Mouse (Mus musculus) left cerebral cortex, postnatal 25 days (tissue): ENCODE measurements at regions not wholly inside any gene's neighbourhood (a gene's known extent, or its start where the extent isn't known, plus 50 kb on each side); places are given as distances from the start of the nearest gene placed in this dataset.
A peak's percentile ranks its signal among the peaks of the same experiment; 100 is the strongest.
"Not testable (repeated sequence)": the region's sequence is repeated elsewhere in the genome, so short reads cannot be mapped to it uniquely, and the experiment has no call there.

Experiments used
- DNase-seq, 2 experiments: peaks; one replicate each; pipeline ENCODE4 v3.0.0; 2022; ENCODE audit warnings: low spot score in 2 of 2, mixed read lengths in 1 of 2
- intact Hi-C: fragments of 180-260 bp; cut with DNase I; formaldehyde crosslinking; loops from one replicate; pipeline ENCODE4 v1.15.1; 2025

DNA sequence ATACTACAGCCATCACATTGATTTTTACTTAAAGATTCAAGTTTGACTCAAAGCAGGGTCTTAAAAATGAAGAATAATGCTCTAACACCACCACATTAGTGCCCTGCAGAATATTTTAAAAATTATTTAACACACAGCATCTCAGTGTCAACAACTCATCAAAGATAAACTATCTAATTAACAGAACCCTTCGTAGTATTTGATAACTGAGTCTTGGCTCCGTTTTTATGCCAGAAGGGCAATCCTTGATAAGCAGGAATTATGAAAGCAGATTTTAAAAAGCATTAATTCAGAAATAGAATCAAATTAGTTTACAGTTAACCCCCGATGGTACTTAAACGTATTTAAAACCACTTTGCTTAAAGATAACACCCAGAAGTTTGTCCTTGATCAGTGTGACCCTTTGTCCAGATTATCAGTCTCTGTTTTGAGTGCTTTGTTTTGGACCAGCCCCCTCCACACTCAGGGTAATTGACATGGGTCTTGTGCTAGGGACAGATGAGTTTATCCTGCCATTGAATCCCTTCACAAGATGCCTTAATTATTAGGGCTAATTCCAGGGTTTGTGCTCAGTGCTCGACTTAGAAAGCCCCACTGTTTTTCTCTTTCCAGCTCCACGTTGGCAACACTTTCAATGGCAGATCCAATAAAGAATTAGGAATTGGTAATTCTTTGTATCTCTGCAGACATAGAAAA is 69.4 kb upstream of the Dph6 start:
- intact Hi-C loops, result no loop called here

DNA sequence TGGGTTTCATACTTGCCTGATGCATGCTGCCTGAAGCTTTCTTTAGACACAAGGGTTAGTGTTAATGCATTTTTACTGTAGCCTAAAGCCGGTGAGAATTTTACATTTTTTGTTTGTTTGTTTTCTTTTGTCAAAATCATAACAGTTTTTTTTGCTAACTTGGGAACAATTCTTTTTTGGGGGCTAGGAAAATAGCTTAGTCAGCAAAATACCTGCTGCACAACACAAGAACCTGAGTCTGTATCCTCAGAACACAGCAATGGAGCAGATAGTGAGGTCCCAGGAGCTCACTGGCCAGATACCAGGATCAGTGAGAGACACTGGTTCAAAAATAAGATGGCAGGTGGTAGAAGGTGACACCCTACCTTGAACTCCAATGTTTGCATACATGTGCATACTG is 72.4 kb upstream of the Dph6 start:
- intact Hi-C loops, result no loop called here
- DNase-seq, result no peak

More for the DNA sequence above, 69.4 kb upstream of the Dph6 start:
- no peak for DNase-seq

DNA sequence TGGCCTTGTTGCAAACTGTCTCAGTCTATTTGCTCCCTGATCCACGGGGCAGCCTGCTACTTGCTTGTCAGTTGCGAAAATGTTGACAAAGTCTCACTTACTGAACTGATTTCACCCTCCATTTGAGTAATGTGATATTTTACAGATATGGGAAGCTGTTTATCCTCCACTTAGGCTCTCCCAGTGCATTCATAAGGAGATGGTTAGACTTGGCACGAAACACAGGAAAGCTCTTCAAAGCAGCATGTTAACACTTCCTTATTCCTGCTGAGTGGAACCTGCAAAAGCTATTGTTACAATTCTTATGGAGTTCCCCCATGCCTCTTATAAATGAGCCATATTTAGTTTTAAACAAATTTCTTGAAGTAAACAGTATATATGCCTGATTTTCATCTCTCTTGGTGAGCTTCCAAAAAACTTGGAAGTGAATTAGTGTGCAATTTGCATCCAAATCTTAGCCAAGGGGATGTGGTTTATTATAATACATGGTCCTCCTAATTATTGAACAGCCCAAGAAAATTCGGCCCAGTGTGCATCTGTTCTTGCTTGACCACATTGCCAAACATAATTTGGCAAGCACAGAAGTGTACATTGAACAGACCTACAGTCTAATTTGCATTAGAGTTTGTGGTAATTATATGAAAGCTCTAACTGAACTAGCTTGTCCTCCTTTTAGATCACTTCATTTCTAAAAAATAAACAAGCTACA is 80.3 kb upstream of the Dph6 start:
- intact Hi-C loops, result no loop called here
- no peak for DNase-seq

DNA sequence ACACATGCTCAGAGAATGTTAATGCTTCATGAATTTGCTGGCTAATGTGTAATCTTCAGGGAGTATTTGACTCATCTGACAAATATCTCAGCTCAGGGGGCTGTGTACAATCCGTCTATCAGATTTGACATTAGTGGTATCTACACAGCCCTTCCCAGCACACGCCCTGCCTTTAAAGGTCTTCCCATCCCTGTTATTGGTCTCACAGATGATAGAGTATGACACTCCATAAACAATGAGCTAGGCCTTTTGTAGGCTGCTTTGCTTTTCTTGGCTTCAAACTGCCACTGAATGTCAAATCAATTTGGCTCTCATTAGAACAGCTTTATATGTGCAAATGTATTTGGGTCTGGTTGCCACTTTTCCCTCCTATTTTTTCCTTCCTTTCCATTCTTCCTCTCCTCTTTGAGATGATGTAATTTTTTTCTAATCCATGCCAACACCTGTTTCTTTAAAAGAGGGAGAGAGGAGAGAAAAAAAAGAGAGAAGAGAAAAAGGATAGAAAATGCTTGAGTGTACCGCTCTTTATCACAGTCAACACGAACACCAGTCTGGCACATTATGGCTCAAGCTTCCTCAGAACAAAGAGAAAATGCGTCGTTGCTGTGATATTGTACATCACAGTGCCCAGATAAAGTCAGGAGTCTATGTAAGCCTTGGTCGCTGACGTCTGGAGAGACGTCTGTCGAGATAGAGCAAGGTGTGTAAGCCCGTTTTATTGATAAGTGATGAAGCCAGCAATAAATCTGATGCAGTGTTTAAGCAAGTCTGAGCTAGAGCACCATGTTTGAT is 84.9 kb upstream of the Dph6 start:
- intact Hi-C loops, result no loop called here
- no peak for DNase-seq

DNA sequence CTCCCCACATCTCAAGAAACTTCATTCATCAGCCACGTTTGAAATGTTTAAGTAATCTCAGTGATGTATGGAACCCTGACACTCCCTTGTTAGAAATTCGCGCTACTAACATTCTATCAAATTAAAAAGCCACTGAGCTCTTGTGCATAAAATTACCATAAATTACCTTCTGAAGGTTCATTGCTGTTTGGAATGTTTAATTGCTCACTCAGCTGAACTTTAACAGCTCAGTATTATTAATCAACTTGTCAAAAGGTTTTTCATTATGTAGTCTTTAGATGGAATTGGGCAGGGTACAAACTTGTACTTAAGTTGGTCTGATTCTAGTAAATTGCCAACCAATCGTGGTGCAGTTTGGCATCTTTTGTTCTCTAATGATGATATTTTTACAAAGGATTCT is 108.5 kb upstream of the Dph6 start:
- no peak for DNase-seq
- intact Hi-C loops, result no loop called here

DNA sequence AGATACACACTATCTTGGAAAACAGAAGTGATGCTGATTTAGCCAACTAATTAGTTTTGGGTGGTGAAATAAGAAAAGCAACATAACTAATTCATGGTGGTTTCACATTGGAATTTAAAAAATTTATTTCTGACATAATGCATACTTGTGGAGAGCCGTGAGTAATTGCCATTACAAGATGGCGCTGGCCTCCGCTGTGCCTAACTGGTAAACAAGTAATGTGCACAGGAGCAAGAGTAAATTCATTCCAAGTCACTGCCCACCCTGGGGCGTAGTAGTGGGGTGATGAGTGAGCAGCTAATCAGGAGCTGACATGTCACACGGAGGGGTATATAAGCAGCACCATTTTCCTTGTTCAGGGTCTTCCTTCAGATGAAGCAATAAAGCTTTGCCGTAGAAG is 119.0 kb upstream of the Dph6 start:
- intact Hi-C loops, DNase-seq: not testable (repeated sequence)

DNA sequence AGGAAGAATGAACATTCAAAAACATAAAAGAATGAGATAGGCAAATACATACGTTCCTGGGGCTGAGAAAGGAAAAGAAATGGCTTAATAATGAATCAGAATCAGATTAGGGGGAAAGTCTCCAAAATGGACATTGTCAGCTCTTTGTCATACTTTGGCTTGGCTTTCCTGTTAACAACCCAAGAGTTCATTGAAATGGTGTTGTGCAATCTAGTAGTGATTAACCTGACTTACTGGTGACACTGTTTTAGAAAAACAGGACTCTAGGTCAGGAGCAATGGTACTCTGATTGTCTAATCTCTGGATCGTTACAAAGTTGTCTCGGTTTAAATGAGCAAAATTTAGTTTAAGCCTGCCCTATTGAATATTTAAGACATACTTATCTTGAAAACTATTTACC is 119.5 kb upstream of the Dph6 start:
- DNase-seq, result no peak
- intact Hi-C loops, result no loop called here

DNA sequence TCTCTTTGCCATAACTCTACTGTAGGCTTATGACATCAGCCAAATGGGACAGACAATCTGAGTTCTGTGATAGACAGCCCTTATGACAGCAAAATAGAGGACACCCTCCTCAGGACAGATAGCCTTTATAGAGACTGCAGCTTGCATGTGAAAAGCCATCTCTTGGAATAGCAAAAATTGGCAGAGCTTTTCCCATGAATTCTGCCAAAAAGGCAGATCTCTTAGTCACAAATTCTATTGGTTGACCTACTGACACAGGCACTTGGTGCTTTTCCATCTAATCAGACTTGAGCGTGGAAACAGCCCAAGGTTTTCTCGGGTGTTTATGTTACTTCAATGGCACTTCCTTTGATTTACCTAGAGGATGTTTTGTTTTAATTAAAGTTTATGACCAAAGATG is 120.8 kb upstream of the Dph6 start:
- DNase-seq, result no peak
- intact Hi-C loops, result no loop called here

DNA sequence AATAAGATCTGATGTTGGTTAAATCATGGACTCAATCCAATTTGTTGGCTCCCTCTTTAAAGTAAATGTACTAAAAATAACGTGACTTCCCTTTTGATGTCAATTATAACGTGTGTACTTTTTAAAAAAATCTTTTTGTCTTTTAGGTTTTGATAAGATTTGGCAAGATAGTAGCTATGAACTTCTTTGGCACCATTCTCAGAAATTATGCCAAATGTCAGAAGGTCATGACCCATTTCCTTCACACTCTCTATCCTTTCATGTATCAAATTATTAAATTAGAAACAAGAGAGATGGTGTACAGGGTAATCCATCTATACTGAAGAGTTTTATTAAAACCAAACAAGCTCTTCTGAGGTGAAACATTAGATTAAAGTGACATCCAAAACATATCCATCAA is 121.4 kb upstream of the Dph6 start:
- no peak for DNase-seq
- intact Hi-C loops, result no loop called here

DNA sequence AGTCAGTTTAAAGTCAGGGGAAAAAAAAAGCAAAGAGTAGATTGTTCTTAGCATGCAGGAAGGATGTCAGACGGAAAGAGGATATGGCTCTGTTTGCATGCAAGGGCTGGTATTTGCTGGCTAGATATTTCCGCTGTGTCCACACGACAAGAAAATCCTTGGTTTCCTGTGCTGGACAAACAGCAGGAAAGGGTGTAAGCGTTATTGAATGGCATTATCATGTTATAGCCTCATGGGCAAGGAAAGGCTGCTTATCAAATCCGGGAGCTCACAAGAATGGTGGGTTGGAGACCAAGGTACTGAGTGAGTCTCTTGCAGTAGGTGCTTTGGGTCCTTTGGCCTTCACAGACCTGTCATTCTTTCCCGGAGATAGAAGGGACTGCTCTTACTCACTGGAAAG is 127.7 kb upstream of the Dph6 start:
- intact Hi-C loops, result no loop called here
- DNase-seq, result no peak

DNA sequence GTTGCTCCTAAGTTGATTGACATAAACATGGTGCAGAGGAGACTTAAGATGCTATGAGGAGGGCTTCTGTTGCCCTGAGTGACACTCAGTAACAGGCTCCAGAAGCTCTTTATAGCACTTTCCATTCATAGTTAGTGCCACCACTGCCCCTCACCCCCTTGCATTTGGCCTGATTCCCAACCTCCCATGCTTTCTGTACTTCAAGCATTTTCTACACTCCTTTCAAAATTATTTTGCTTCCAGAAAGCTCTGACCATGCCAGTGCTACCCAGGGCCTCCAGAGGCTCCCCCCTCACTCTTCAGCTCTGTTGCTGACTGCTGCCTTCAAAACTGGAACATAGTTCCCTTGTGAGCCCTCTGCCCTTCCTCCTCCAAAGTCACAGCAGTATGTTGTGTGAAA is 129.4 kb upstream of the Dph6 start:
- intact Hi-C loops, result no loop called here
- DNase-seq, result no peak

DNA sequence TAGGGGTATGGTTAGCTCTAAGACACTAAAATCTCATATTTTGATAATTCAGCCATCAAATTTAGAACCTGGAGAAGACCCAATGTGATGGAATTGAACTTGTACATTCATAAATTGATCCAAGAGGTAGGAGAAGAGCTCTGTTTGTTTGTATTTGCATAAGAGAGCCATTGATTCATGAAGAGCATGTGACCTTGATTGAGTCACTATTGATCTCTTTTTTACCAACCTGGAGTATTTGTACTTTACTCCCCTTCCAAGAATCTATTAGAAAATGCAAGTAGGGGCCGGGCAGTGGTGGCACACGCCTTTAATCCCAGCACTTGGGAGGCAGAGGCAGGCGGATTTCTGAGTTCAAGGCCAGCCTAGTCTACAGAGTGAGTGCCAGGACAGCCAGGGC is 133.5 kb upstream of the Dph6 start:
- DNase-seq, result no peak
- intact Hi-C loops, result no loop called here

DNA sequence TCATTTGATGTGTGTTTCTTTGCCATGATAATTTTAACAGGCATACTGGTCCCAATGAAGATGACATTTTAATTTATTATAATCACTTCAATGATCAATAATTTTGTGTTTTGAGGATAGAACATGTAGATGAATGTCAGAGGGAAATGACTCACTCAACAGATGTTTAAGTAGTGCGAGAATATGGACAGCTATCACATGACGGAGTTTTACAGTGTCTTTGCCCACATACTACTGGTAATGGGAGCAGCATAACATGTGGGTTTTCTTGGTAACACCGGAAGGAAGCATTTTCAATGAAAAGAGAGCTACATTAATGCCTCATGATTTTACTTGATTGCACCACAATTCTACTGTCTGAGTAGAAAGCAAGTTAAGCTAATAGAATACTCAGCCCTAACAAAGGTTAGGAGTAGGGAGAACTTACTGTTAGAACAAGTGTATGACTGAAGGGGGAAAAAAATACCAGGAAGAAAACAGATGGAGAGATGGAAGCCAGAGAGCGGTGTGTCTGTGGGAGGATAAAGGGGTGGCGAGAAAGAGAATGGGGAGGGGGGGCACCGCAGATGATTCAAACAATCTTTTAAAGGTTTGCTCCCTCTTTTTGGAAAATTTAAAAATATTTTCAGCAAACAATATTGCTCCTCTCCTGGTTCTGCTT is 142.0 kb upstream of the Dph6 start:
- intact Hi-C loops, result no loop called here
- DNase-seq, result peak in 1 of 2 experiments; percentile 20

DNA sequence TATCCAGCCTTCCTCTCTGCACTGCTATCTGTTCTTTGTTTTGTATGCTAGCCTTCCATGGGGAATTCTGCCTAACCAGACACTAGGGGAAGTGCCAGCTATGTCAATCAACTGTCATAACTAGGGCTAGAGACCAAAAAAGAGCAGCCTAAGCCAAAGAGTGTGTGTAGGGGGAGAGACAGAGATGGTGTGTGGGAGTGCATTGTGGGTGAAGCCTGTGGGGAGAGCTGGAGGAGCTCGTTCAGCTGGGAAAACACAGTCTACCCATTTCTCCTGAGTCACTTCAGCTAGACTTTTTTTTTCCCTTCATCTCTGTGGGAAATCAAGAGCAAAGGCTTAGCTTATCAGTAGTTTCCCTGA is 142.5 kb upstream of the Dph6 start:
- peak; percentile 14 to 76 for DNase-seq
- intact Hi-C loops, result no loop called here

DNA sequence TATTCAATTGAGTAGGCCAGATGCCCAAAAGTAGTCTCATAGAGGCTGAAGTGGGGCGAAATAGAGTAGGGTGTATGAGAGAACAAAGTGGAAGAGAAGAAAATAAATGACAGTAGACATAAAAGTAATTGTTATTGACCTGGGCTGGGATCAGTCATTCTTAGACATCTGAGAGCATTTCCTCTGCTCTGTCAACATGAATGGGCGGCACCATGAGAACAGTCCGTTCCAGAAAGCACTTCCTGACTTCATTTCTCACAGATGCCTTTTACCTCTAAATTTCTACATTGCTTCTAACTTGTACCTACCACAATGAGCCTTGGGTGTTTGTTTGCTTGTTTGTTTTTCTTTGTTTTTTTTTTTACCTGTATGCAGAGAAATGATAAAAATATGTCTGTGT is 148.5 kb upstream of the Dph6 start:
- DNase-seq, result no peak

DNA sequence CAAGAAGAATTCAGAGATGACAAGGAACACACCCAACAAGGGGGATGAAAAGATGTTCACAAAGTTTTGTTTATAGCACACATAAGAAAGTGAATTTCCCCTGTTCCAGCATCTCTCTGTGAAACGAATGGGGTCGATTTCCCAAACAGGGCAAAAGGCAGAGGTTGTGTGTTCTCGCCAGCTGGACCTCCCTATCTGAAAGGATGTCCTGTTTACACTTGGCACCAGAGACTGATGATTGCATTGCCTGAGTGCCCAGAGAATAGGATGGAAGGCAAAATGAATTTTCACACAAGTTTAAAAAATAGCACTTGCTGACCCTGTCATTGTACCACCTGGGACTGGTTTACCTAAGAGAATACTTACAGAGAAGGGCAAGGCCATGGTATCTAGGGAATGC is 149.2 kb upstream of the Dph6 start:
- intact Hi-C loops, result no loop called here
- no peak for DNase-seq

More for the DNA sequence above, 148.5 kb upstream of the Dph6 start:
- intact Hi-C loops, result no loop called here

DNA sequence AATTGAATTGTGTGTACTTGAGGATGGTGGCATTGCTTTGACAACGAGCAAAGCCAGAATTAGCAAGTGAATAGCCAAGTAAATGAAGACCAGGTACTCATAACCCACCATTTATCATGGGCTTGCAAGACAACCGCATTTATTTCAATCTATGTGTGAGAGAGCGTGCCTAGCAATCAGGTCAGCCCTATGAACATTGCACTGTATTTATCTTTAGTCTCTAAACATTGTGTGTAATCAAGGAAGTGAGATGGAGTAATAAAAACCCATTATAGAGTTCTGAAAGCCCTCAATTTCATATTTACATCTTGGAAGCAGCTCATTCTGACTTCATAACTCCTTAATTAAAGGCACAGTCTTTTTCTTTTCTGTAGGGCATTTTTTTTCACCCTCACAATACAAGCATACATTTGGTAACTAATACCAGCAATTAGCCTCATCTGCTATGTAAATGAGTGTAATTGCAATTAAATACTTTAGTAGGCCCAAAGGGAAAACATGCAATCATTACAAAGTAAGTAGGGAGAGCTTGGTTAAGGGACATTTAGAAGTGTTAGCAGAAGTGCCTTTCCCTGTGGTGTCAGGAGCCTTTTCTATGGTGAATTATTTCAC is 150.8 kb upstream of the Dph6 start:
- intact Hi-C loops, result no loop called here

DNA sequence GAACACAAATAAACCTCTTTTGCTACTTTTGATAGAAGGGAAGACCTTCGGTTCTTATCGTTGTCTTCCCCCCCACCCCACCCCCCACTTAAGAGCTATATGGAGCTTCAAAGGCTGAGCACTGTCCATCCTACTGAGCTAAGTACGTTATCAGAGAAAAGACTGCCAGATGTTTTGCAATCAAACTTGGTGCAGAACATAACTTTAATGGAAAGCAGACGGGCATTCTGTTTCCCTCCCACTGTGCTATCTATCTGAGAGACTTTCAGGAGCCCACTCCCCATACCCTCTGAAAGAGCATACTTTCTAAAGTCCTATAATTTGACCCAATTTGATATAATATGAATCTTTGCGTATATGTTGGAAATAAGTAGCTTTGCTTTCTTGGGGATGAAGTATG is 153.3 kb upstream of the Dph6 start:
- intact Hi-C loops, result no loop called here
- DNase-seq, result no peak

More for the DNA sequence above, 150.8 kb upstream of the Dph6 start:
- DNase-seq, result no peak

DNA sequence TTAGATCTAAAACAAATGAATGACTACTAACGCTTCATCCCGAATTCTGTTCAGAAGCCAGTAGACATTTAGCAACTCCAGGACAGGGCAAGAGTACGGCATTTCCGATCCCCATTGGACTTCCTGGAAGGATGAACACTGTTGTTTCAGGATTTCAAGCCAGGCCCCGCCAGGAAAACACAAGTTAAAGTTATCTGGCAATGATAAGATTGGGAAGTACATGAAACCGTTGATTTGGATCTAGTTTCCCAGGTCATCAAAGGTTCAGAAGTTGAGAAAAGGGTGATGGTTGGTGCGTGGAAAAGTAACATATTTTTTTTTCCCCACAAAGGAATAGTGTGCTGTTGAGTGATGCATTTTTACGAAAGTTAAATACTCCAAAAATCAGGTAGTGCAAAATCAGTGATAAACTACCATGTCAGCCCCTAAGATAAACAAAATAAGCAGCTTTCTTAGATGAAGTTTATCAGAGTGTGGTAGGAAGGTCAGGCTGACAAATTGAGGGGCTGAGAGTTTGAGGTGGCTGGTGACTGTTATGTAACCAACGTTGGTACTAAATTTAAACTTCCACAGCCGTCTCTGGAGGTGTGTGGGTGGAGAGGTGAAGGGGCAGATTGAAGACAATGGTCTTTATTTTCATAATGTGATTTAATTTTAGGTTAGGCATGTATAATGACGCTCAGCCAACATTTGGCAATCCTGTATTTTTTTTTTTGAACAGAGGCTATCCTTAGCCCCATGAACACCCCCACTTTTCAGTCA is 157.6 kb upstream of the Dph6 start:
- intact Hi-C loops, result no loop called here
- DNase-seq, result no peak
